Mouse (Mus musculus): ENCODE measurements around the gene Ahdc1.

DNA sequence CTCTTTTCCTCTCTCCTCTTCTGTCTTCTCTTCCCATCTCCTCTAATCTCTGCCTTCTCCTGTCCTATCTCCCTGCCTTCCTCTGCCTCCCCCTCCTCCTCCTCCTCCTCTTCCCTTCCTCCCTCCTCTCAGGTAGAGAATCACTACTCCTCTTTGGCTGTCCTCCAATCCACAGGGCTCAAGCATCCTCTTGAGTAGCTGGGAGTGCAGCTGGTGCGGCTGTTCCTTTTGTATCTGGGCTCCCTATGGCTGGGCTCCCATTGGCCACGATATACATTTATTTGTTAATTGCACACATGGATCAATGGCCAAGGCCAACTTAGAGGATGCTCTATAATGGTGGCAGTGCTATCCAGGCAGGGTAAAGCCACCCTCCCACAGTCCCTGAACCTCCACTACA lies 38.5 kb upstream of the Ahdc1 start:
- TF ChIP-seq POLR2A (IDR thresholded peaks at IDR 0.05; ENCODE audit: borderline replicate concordance, extremely low read depth, low read depth, low read length) (no peak), CTCF (IDR thresholded peaks at IDR 0.05; ENCODE audit: insufficient read depth, low read length) (no peak)

Data from lung, adult 2 months (tissue).